Mouse (Mus musculus): Measurements from ENCODE around the gene Cyp2w1.

Gene Cyp2w1

DNA sequence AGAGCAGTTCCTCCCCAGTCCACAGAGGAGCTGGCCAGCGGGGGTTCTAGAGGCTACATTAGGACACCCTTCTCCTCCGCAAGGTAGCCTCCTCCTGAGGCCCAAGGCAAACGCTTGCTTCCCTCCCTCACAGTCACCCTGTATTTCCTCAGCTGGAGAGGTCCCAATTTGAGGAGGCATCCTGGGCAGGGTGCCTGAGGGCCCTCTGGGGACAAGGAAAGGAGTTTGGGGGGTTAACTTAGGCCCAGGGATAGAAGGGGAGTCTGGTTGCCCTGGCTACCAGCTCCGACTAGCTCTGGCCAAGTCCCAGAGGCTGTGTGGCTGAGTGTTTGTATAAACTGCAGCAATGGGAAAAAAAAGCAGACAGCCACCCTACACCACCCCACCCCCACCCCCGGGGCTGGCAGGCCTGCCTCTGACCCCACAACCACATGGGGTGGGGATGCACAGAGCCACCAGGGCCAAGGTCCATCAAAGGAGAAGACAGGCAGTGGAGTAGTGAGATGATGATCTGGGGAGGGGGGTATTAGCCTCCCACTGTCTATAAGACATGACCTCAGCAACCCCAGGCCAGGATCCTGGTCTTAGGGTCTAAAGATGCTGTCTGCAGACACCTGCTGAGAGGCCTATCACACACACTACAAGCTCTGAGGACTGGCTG, 12.6 kb downstream of the Cyp2w1 start:
- no peak for DNase-seq (ENCODE audit: low spot score in 2 of 2)

DNA sequence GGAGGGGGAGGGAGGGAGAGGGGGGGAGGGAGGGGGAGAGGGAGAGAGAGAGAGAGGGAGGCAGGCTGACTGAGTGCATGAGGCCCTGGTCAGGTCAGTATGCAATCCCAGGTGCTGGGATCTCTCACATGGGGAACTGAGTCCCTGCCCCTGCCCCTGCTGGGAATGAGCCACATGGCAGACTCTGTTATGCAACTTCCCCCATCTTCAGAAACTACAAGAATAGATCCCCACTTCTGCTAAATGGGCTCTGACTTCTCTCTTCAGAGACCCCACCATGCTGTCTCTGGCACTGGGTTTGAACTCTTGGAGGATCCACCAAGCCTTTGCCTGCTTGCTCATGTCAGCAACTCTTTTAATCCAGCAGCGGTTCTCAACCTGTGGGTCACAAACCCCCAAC, 13.4 kb downstream of the Cyp2w1 start:
- no peak for DNase-seq (ENCODE audit: low spot score in 2 of 2)

DNA sequence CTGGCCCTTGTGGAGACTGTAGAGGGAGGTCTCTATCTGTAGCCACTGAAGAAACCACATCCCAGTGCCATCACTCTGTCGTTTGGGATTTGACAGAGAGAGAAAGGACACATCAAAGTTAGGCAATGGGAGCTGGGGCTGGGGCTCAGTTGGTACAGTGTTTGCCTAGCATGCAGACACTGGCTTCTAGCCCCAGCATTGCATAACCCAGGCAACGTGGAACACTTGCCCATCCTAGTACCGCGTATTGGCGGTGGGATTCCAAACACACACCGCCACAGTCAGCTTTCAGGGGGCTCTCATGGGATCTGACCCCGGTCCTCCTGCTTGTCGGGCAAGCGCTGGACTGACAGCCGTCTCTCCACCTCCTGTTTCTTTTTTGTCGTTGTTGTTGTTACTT, 14.1 kb downstream of the Cyp2w1 start:
- DNase-seq (ENCODE audit: low spot score in 2 of 2): no peak

DNA sequence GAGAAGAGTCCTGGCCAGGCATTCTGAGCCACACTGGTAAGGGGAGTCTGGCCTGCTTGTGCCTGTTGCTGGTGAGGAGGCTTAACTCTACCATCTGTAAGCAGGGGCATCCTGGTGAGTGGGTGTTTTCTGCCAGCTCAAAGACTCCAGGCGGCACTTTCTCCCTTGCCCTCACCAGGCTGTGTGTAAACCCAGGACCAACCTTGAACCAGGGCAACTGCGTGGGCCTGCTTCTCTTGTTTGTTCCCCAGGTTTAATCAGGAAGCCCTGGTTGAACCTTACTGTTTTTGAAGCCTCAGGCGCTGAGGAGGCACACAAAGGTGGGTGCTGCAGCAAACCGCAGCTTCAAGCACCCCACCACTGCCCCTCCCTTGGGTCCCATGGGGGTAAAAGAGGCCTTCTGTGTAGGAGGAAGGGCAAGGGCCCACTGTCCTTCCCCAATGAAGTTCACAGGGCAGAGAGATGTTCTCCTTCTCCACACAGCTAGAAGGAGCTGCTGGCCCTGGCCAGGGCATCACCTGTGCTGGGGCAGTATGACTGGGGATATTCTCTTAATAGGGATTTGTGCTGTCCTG, 15.6 kb downstream of the Cyp2w1 start:
- no peak for DNase-seq (ENCODE audit: low spot score in 2 of 2)

DNA sequence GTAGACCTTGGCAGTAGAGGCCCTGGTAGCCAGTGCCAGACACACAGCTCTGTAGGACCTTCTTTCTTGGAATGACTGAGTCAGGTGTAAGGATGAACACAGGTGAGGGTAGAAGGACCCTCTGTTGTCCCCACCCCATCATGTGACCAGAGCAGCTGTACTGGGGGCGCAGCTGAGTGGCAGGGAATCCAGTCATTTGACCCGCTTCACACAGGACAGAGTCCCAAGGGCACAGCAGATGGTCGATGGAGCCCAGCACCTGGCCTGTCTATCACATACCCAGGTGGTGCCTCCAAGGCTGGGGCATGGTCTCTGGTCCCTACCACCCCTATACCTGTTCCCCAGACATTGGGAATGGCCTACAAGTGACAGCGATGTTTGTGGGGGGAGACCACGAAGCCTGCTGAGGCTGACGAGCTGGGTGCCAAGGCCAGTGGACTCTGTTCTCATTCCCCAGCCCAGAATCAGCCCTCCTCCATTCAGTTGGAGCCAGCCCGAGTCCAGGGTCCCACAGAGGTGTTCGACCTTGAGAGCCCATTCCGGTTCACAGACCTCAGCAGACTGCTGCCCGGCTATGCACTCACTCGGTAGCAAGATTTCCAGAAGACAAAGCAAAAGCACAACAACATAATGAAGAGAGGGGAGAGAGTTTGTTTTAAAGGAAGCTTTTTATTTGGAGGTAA, 16.4 kb downstream of the Cyp2w1 start:
- no peak for DNase-seq (ENCODE audit: low spot score in 2 of 2)

DNA sequence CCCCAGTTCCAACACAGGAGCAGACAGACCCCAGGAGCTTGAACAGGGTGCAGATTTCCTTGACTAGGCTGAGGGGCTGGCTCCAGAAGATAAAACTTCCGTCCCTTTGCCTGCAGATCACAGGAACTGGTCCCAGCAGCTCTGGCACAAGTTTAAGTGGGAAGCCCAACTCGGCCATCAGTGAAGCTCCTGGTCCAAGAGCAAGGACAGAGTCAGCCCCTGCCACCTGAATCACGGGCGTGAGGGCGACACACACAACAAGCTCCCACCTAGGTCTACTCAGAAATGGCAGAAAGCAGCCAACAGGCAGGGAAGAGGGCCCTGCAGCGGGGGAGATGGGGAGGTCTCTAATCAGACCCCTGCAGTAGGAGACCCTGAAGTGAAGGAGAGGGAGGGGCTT, 17.9 kb downstream of the Cyp2w1 start:
- no peak for DNase-seq (ENCODE audit: low spot score in 2 of 2)

DNA sequence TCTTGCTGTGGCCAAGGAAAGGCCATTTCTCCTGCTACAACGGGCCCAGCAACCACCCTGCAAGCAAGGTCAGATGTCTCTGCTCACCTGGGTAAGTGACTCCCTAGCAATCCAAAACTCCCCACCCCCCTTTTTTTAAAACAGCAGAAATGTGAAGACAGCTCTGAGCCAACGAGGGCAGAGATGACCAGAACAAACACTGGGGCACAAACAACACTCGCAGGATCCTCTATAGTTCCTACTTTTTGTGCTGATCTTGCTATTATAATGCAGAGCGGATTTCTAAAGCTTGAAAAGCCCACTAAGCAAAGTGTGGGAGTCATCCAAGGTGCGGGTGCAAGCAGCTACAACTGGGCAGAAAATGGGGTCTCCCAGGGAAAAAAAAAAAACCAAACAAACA, 18.7 kb downstream of the Cyp2w1 start:
- no peak for DNase-seq (ENCODE audit: low spot score in 2 of 2)

DNA sequence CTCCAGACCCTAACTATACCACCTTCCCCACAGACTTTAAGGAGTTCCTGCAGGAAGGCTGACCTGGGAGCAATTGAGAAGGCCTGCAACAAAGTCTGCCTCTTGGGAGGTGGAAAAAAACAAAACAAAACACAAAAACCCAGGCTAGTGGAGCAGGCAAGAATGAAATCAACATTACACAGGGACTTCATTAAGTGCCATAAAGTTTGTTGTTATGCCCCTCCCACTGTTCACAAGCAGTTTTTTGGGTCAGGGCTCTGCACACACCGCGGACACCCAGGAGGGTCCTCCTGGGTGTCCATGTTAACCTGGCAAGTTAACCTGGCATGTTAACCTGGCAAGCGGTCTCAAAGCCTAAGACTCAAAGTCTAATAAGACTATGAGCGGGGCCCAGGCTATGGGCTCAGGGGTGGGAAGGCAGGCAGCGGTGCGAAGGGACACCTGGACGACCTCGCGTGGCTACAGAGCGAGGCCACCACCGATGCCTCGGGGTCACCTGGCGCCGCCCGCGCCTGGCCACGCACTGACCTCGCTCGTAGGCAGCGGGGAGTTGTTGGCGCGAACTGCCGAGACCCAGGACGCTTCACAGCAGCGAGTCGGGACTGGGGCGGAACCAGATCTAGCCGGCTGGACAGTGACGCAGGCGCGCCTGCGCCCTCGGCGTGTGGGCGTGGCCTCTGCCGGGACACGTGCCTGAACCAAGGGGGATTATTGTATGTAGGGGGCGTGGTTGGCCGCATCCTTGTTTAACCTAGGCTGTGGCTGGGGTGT, 19.4 kb downstream of the Cyp2w1 start:
- peak; percentile 82 to 91 for DNase-seq (ENCODE audit: low spot score in 2 of 2)

DNA sequence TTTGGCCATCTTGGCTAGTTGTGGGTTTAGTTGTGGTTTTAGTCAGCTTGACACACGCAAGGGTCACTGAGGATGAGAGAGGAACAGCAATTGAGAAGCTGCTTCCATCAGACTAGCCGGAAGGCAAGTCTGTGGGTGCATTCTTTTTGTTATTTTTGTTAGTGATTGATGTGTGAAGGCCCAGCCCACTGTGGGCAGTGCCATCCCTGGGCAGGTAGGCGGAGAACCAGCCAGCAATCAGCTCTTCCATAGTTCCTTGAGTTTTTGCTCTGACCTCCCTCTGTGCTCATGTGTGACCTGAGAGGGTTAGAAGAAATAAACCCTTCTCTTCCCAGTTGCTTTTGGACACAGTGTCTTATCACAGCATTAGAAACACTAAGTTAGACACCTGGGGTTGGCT, 20.7 kb downstream of the Cyp2w1 start:
- DNase-seq (ENCODE audit: low spot score in 2 of 2): no peak

DNA sequence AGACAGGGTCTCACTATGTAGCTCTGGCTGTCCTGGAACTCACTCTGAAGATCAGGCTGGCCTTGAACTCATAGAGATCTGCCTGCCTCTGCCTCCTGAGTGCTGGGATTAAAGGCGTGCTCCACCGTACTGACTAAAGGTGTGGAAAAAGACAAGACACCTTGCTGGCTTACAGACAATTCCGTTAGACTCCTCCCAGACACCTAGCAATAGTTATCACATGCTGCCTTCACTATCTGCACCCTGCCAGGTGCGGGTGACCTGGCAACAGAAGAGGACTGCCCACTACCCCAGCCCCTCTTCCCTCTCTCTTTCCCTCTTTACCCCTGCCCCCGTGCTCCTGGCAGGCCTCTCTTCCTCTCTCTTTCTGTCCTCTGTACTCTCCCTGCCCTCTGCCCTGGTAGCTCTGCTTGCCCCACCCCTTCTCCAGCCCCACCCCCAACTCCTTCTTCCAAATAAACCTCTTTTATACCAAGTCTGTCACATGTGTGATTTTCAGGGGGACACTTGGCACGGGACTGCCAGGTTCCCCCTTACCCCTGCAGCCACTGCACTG, 21.6 kb downstream of the Cyp2w1 start:
- DNase-seq (ENCODE audit: low spot score in 2 of 2): no peak

DNA sequence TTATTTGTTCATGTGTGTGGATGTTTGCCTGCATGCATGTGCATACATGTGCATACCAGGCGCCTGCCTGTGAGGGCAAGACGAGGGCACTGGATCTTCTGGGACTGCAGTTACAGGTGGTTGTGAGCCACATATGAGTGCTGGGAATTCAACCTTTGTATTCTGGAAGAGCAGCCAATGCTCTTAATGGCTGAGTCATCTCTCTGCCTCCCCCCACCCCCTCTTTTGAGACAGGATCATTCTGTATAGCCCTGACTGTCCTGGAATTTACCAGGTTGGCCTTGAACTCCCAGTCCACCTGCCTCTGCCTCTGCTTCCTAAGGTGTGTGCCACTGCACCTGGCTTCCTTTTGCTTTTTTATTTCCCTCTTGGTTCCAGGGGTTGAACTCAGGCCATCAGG, 22.4 kb downstream of the Cyp2w1 start:
- no peak for DNase-seq (ENCODE audit: low spot score in 2 of 2)

DNA sequence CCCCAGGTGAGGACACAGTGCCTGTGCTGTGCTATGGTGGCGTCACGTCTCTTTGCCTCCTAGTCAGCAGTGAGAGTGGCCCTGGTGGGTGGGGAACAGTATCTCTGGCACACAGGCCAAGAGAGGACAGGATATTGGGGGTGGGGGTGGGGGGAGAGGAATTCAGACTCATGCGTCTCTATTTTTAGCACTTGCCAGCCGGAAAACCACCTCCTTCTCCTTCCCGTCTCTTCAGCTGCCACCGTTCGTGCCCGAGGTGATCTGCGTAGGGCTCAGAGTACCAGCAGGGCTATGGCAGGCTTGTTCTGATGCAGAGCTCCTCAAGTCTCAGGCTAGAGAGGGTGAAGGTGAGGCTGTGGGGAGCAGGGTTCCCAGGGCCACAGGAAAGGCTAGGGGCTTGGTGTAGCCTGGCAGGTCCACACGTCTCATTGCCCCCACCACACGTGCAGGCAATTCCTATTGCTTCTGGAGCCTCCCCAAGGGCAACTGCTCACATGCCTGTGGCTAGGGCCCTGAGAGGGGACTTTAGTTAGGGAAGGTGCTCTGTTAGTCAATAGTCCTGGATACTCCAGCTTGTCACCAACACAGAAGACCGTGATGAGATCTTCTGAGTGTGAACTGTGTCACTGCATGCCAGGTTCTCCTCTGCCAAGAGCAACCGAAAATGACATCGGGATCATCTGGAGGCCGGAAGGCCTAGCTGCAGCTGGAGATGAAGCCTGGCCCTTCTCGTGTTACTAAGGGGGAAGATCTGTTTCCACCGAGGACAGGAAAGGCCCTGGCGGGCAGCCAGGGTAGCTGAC, 25.3 kb downstream of the Cyp2w1 start, which contains the start of gene Gpr146:
Gpr146 (plus strand) TSS at position 230 of the 803 bp plus-strand sequence.
- no peak for DNase-seq (ENCODE audit: low spot score in 2 of 2)

DNA sequence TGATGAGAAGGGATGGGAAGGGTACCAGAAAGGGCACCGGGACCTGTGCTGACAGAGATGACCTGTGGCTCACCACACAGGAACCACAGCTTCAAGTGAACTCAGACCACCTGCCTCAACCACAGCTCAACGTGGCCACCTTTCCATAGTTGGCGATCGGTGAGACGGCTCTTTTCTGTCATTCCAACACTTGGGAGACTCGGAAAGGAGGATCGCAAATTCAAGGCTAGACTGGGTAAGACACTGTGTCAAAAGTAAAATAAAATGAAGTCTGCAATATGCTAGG, 25.8 kb downstream of the Cyp2w1 start:
- DNase-seq (ENCODE audit: low spot score in 2 of 2): no peak

DNA sequence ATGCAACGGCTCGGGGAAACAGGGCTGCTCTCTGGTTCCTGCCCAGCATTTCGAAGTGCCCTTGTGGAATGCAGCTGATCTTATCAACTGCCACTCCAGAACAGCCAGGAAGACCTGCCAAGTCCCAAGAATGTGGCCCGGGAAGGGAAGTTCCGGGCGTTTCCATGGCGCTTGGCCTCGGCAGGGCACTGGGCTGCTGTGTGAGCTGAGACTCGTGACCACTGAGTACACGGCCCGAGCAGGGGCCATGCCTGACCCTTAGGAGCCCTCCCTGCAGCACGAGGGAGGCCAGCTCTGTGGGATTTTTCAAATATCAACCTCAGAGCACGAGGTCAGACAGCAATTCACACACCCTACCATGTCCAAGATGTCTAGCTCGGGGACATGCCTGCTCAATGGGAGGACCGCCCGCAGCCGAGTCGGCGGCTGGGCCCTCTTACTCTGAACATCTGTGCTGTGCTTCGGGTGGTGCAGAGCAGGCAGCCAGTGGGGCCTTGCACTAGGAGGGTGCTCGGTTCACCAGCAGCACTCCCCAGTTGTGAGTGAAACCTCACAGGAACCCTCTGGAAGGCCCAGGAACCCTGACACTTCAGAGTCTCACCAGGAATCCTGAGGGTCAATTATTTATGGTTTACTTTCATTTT, 26.7 kb downstream of the Cyp2w1 start:
- peak in 1 of 2 experiments; percentile 34 for DNase-seq (ENCODE audit: low spot score in 2 of 2)

DNA sequence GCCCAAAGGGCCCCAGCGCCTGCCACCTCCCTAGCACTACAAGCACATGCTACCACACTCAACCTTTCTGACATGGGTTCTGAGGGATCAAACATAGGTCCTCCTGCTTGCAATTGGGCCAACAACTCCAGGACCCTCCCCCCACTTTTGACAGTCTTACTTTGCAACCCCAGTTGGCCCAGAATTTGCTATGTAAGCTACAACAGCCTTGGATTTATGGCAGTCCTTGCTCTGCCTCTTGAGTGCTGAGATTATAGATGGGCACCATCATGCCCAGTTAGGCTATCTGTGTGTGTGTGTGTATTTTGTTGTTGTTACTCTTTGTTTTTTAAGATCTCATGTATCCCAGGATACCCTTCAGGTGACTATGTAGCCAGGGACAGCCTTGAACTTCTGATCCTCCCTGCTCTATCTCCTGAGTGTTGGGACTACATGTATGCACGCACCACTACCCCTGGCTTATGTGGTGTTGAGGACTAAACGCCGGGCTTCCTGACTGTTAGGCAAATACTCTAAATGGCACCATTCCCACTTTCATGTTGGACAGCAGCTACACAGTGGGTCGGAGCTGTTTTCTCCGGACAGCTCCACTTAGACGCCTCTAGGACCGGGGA, 27.5 kb downstream of the Cyp2w1 start:
- no peak for DNase-seq (ENCODE audit: low spot score in 2 of 2)

DNA sequence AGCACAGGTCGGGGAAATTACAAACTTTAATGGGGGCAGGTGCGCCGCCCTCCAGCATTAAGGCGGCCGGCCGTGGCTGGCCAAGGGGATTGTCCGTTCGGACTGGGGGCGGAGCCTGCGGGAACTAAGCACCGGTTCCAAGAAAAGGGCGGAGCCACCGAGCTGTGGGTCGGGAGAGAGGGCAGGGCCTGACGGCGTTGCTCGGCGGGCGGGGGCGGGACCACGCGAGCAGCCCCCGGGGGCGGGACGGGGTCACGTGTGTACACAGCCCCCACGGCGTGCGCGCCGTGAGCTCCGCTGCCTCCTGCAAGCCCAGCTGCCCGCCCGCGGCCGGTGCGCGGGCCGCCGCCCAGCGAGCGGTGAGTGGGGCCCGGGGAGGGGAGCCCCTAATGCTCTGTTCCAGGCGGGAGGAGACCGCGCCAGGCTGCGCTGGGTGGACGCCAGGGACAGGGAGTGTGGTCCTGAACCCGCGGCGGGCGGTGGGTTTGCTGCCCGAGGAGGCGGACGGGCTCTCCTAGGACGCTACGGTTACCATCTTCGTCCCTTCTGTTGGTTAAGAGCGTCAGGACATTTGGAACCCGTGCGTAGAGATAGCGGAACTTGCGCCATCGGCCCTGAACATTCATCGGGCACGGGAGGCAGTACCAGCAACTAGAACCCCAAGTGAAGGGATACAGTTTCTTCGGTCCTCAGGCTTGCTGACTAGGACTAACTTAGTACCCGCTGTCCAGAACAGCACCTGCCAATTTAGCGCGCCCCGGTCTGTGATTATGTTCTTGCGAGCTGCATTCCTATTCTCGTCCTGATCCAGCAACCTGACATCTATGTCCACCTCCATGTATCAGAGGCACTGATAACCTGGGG, 28.2 kb downstream of the Cyp2w1 start:
- peak; percentile 53 to 82 for DNase-seq (ENCODE audit: low spot score in 2 of 2)

DNA sequence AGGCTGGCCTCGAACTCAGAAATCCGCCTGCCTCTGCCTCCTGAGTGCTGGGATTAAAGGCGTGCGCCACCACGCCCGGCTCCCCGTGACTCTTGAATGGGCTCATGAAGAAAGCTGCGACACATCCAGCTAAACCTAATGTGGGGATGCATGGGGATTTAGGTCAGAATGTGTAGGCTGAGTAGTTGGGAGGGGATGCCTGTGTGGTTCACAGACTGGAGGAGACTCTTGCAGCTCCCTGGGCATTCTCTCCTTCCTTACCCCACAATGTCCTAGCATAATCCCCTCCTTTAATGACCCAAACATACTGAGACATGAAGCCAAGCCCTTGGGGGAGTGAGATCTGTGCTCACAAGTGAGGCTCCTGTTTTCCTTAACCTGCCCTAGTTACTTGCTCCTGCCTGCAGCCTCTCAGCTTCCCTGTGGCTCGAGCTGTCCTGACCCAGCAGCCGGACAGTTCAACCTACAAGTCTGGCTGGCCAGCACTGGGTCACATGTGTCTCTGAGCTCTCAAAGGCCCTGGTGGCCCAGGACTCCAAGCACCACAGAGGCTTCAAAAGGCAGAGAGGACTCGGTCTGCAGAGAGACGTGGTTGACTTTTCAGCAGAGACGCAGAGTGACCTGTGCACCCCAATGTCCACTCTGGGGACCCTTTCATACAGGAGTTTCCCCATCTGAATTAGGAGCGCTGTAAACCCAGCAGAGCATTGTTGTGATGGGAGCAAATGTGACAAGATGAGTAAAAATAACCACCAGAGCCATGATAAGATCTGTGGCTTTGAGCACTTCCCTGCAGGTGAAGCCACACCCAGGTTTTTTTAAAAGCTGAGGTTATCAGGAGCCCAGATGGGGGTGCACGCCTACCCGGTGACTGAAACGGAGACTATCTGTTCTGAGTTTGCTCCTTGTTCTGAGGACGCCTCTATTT, 29.4 kb downstream of the Cyp2w1 start:
- DNase-seq (ENCODE audit: low spot score in 2 of 2): no peak

DNA sequence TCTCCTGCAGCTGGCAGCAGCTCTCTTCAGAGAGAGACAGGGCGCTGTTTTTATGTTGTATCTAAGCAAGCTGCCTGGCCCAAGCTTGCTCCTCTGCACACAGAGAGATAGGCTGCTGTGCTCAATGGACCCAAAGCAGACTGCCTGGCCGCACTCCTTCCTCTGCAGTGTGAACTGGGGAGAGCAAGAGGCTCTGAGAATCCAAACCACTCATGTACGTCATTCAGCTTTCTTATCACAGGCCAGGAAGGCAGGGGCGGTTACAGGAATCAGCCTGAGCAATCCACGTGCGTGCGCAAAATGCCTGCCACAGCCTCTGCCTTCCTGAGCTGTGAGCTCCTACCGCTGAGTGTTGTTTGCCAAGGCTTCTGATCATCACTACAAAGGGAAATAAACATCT, 30.3 kb downstream of the Cyp2w1 start:
- DNase-seq (ENCODE audit: low spot score in 2 of 2): no peak

DNA sequence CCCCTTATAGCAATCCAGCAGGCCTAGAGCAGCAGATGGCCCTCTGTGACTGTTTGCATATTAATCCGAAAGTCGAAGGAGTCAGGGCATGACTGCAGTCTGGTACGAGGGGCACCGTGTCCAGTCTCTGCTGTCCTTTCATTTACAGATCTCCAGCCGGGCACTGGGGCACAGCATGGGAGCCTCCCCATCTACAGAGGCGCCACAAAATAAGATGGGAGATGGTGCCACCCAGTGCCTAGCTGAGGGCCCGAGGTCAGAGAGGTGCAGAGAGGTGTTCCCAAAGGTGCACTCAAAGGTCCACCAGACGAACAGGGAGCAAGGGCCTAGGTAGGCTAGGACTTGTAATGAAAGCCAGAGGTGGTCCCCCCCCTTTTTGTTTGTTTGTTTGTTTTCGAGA, 30.8 kb downstream of the Cyp2w1 start:
- no peak for DNase-seq (ENCODE audit: low spot score in 2 of 2)
